Mouse (Mus musculus) brain, embryonic 14.5 days (tissue): ENCODE data around the gene Vrk3.
A peak's percentile ranks its signal among the peaks of the same experiment; 100 is the strongest.

Experiments
- CTCF ChIP-seq: fragments of 200-500 bp; IDR thresholded peaks from 2 replicates; pipeline ENCODE4 v1.5.1; 2012; ENCODE audit warnings: inconsistent platforms, mild to moderate bottlenecking, moderate library complexity, borderline replicate concordance; ENCODE audit not compliant: insufficient read depth, insufficient read length; ENCODE audit errors: extremely low read depth
- POLR2A ChIP-seq: fragments of 200-500 bp; IDR thresholded peaks from 2 replicates; pipeline ENCODE4 v1.6.1; 2012; ENCODE audit warnings: mild to moderate bottlenecking, inconsistent platforms, borderline replicate concordance; ENCODE audit not compliant: poor library complexity, insufficient read depth, insufficient read length, severe bottlenecking; ENCODE audit errors: extremely low read depth

DNA sequence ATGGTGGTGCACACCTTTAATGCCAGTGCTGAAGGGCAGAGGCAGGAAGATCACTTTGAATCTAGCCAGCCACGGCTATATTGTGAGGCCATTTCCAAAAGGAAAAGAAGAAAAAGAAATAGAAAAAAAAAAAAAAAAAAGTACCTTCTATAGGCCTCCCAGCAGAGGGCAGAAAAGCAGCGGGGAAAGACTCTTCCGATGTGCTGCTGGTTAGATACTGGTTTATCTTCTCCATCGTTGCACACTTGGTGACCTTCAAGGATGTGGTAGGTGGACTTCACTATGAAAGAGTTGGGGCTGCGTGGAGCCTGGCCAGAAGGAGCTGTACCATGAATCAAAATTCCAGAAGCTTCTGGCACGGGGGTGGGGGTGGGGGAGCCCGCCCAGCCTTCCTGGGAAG is 23.9 kb upstream of the Vrk3 start:
- TF ChIP-seq CTCF: peak; percentile 54; the same call in 1 of the 2 replicates
- no peak for TF ChIP-seq POLR2A
